Mouse (Mus musculus) cerebellum, adult 11-12 months (tissue): ENCODE data around the gene AC129217.1.

Experiments
- DNase-seq: peaks from one replicate; pipeline ENCODE4 v3.0.0; 2022

AC129217.1 gene

GRCm38 (mm10) chr19:8829660-8830059 is at the start of gene AC129217.1:
TSS of gene AC129217.1 (plus strand) at chr19:8829773.
- no peak for DNase-seq

GRCm38 (mm10) chr19:8786008-8786781 is 43.4 kb upstream of the AC129217.1 start, which contains the start of gene Taf6l:
TSS of gene Taf6l (minus strand) at chr19:8786417.
- DNase-seq: peak; percentile 94

- DNase-seq: no peak
Observed at GRCm38 (mm10) chr19:8788521-8788920, 41.1 kb upstream of the AC129217.1 start.

GRCm38 (mm10) chr19:8789171-8789570 is 40.4 kb upstream of the AC129217.1 start:
- no peak for DNase-seq

GRCm38 (mm10) chr19:8790171-8790570 is 39.4 kb upstream of the AC129217.1 start:
- no peak for DNase-seq

GRCm38 (mm10) chr19:8798264-8798946 is 31.2 kb upstream of the AC129217.1 start, which contains the start of gene Polr2g:
TSS of gene Polr2g (minus strand) at chr19:8798577.
- peak; percentile 91 for DNase-seq

- no peak for DNase-seq
Observed at GRCm38 (mm10) chr19:8798947-8799315, 30.6 kb upstream of the AC129217.1 start.

GRCm38 (mm10) chr19:8802130-8802821 is 27.3 kb upstream of the AC129217.1 start, which contains the start of gene Zbtb3:
TSS of gene Zbtb3 (plus strand) at chr19:8802555.
- DNase-seq: peak; percentile 98

- no peak for DNase-seq
Observed at GRCm38 (mm10) chr19:8803204-8803780, 26.3 kb upstream of the AC129217.1 start.

GRCm38 (mm10) chr19:8803879-8804660 is 25.5 kb upstream of the AC129217.1 start:
- DNase-seq: no peak

- no peak for DNase-seq
Observed at GRCm38 (mm10) chr19:8806810-8807209, 22.8 kb upstream of the AC129217.1 start.

- no peak for DNase-seq
Observed at GRCm38 (mm10) chr19:8815812-8816211, 13.8 kb upstream of the AC129217.1 start.

- DNase-seq: no peak
Observed at GRCm38 (mm10) chr19:8817001-8817400, 12.6 kb upstream of the AC129217.1 start.

GRCm38 (mm10) chr19:8818301-8818798 is 11.2 kb upstream of the AC129217.1 start:
- no peak for DNase-seq

- DNase-seq: peak; percentile 98
Observed at GRCm38 (mm10) chr19:8818801-8819595, 10.6 kb upstream of the AC129217.1 start, which contains the start of gene Ttc9c. TSS of gene Ttc9c (minus strand) at chr19:8819333.

GRCm38 (mm10) chr19:8819596-8820423 is 9.8 kb upstream of the AC129217.1 start, which contains the start of gene Hnrnpul2:
TSS of gene Hnrnpul2 (plus strand) at chr19:8820010.
- peak; percentile 99 for DNase-seq

GRCm38 (mm10) chr19:8820424-8820956 is 9.1 kb upstream of the AC129217.1 start:
- peak; percentile 81 for DNase-seq

- no peak for DNase-seq
Observed at GRCm38 (mm10) chr19:8821146-8821545, 8.4 kb upstream of the AC129217.1 start.

GRCm38 (mm10) chr19:8822696-8823095 is 6.9 kb upstream of the AC129217.1 start:
- peak; percentile 65 for DNase-seq

GRCm38 (mm10) chr19:8830664-8831063 is 1.1 kb downstream of the AC129217.1 start:
- DNase-seq: no peak
